Mouse (Mus musculus) kidney, adult 2 months (tissue): ENCODE measurements around the gene Sbf1.

Experiments
- CTCF ChIP-seq: fragments of 200-500 bp; conservative IDR thresholded peaks from 2 replicates; pipeline ENCODE4 v1.5.1; 2011; ENCODE audit warnings: low read depth, mild to moderate bottlenecking, control low read depth, low read length, moderate library complexity, mixed read lengths; ENCODE audit not compliant: insufficient read depth, insufficient read length
- POLR2A ChIP-seq: fragments of 200-500 bp; IDR thresholded peaks from one replicate; pipeline ENCODE4 v1.6.1; 2011; ENCODE audit warnings: low read depth, low read length, control low read depth

DNA sequence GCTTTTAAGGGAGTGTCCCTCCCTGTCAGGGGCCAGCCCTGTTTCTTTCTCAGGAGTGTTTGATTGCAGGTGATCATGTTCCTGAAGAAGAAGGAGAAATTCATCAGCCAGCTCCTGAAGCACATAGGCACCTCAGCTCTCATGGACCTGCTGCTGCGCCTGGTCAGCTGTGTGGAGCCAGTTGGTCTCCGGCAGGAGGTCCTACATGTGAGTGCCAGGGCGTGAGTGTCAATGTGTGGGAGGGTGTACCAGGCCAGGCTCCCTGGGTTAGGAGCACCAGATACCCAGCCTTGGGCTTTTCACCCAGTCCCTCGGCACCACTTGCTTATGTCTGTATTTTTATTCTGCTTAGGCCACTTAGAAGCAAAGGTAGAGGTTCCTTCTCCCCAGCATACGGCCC, 56.1 kb downstream of the Sbf1 start:
- TF ChIP-seq POLR2A (no peak), CTCF (no peak)
